Mouse (Mus musculus) liver, embryonic 15.5 days (tissue): ENCODE data around the gene Fcrla. TPM values are rescaled to one million over a fixed set of nuclear protein-coding genes. Genes with fewer than 3 reads are reported as not detected.
"Not testable (repeated sequence)": the region's sequence is repeated elsewhere in the genome, so short reads cannot be mapped to it uniquely, and the experiment has no call there.

Experiments
- ATAC-seq: fragments of 200-750 bp; cut with Nextera tagmentation; 2 replicates; pipeline ENCODE4 v1.8.0; 2017; ENCODE audit warnings: moderate number of reproducible peaks, mild to moderate bottlenecking, moderate library complexity; ENCODE audit not compliant: insufficient read depth
- H3K27ac ChIP-seq: fragments of 300-500 bp; sonication (generic); replicated peaks from 2 replicates; pipeline ENCODE4 v1.5.1; 2015; ENCODE audit warnings: mild to moderate bottlenecking, inconsistent platforms
- H3K27me3 ChIP-seq: fragments of 300-500 bp; sonication (generic); 2 replicates; pipeline ENCODE4 v1.6.1; 2015; ENCODE audit warnings: mild to moderate bottlenecking, inconsistent platforms
- H3K36me3 ChIP-seq: fragments of 300-500 bp; sonication (generic); replicated peaks from 2 replicates; pipeline ENCODE4 v1.6.1; 2015; ENCODE audit warnings: moderate library complexity, mild to moderate bottlenecking, inconsistent platforms
- H3K4me1 ChIP-seq: fragments of 300-500 bp; sonication (generic); replicated peaks from 2 replicates; pipeline ENCODE4 v1.6.1; 2015; ENCODE audit warnings: inconsistent platforms
- H3K4me2 ChIP-seq: fragments of 300-500 bp; sonication (generic); 2 replicates; pipeline ENCODE4 v1.6.1; 2015; ENCODE audit warnings: moderate library complexity, mild to moderate bottlenecking, inconsistent platforms
- H3K4me3 ChIP-seq: fragments of 300-500 bp; sonication (generic); replicated peaks from 2 replicates; pipeline ENCODE4 v1.5.1; 2015; ENCODE audit warnings: mild to moderate bottlenecking, inconsistent platforms
- H3K9ac ChIP-seq: fragments of 300-500 bp; sonication (generic); 2 replicates; pipeline ENCODE4 v1.6.1; 2015; ENCODE audit warnings: moderate library complexity, mild to moderate bottlenecking, inconsistent platforms
- H3K9me3 ChIP-seq: fragments of 300-500 bp; sonication (generic); replicated peaks from 2 replicates; pipeline ENCODE4 v1.6.1; 2016; ENCODE audit warnings: inconsistent platforms
- WGBS: fragments of 180-500 bp; shearing (Covaris S2); methylation state at CpG from one replicate; pipeline ENCODE4 v1.1.7; 2015; ENCODE audit warnings: mixed read lengths; ENCODE audit not compliant: insufficient replicate concordance; 5-methylcytosine and 5-hydroxymethylcytosine counted together
- polyA plus RNA-seq: library from polyadenylated mRNA; unstranded; fragments of >200 nt; fragmentation: Nextera tagmentation; extraction: Ambion mirVana; gene quantifications from 2 replicates; pipeline ENCODE4 v1.2.1, GENCODE M21; 2015

Fcrla gene
- polyA plus RNA-seq, 1 experiment from 2014 or later: 0.46 TPM

GRCm38 (mm10) chr1:170961101-170961500, 33.7 kb upstream of the Fcrla start:
- Histone ChIP-seq H3K4me3 (no peak overlapping the region), H3K9me3 (no peaks in the 10 kb centered on the region), H3K36me3 (no peaks in the 10 kb centered on the region), H3K27me3 (no peaks in the 10 kb centered on the region), H3K4me2 (no peak overlapping the region), H3K9ac (no peak overlapping the region), H3K4me1 (peaks cover 5% of the 10 kb centered on the region), H3K27ac (no peak overlapping the region)
- 64% methylated on average over 6 of the region's 6 CpGs for WGBS
- ATAC-seq: no peak

- H3K9ac ChIP-seq: no peak overlapping the region
- no peak overlapping the region for H3K4me2 ChIP-seq
- no peak for ATAC-seq
- H3K4me3 ChIP-seq: no peak overlapping the region
- H3K9me3 ChIP-seq: no peaks in the 10 kb centered on the region
- peaks cover 5% of the 10 kb centered on the region for H3K4me1 ChIP-seq
- no peaks in the 10 kb centered on the region for H3K27me3 ChIP-seq
- 21% methylated on average over 2 of the region's 2 CpGs for WGBS
- no peaks in the 10 kb centered on the region for H3K36me3 ChIP-seq
- H3K27ac ChIP-seq: no peak overlapping the region
Observed at GRCm38 (mm10) chr1:170959791-170960190, 32.4 kb upstream of the Fcrla start.

GRCm38 (mm10) chr1:170958225-170958624, 30.8 kb upstream of the Fcrla start:
- Histone ChIP-seq H3K9ac (no peak overlapping the region), H3K27ac (no peak overlapping the region), H3K36me3 (no peaks in the 10 kb centered on the region), H3K4me2 (no peak overlapping the region), H3K4me3 (no peak overlapping the region), H3K27me3 (no peaks in the 10 kb centered on the region), H3K9me3 (no peaks in the 10 kb centered on the region), H3K4me1 (peaks cover 5% of the 10 kb centered on the region)
- 26% methylated on average over 3 of the region's 3 CpGs for WGBS
- no peak for ATAC-seq

GRCm38 (mm10) chr1:170953192-170953591, 25.8 kb upstream of the Fcrla start:
- WGBS: 43% methylated on average over 2 of the region's 2 CpGs
- Histone ChIP-seq H3K9ac (no peak overlapping the region), H3K27me3 (no peaks in the 10 kb centered on the region), H3K9me3 (no peaks in the 10 kb centered on the region), H3K4me1 (peaks cover 5% of the 10 kb centered on the region; the same call in 1 of the 2 replicates), H3K27ac (no peak overlapping the region), H3K36me3 (no peaks in the 10 kb centered on the region), H3K4me2 (no peak overlapping the region), H3K4me3 (no peak overlapping the region)
- no peak for ATAC-seq

- Histone ChIP-seq H3K4me3 (no peak overlapping the region), H3K27me3 (no peaks in the 10 kb centered on the region), H3K27ac (no peak overlapping the region), H3K9me3 (no peaks in the 10 kb centered on the region), H3K36me3 (no peaks in the 10 kb centered on the region), H3K4me2 (no peak overlapping the region), H3K4me1 (peaks cover 5% of the 10 kb centered on the region; the same call in 1 of the 2 replicates), H3K9ac (no peak overlapping the region)
- 9% methylated on average over 3 of the region's 3 CpGs for WGBS
- ATAC-seq: no peak
Observed at GRCm38 (mm10) chr1:170950772-170951171, 23.4 kb upstream of the Fcrla start.

- H3K9ac ChIP-seq, H3K4me1 ChIP-seq, ATAC-seq, H3K27ac ChIP-seq, H3K4me3 ChIP-seq, H3K36me3 ChIP-seq, H3K27me3 ChIP-seq, H3K4me2 ChIP-seq, H3K9me3 ChIP-seq: not testable (repeated sequence)
- WGBS: 80% methylated on average over 9 of the region's 9 CpGs
Observed at GRCm38 (mm10) chr1:170944908-170945307, 17.5 kb upstream of the Fcrla start.

GRCm38 (mm10) chr1:170944151-170944550, 16.8 kb upstream of the Fcrla start:
- not testable (repeated sequence) for H3K9ac ChIP-seq, H3K4me3 ChIP-seq, H3K4me1 ChIP-seq, H3K27me3 ChIP-seq, H3K36me3 ChIP-seq, ATAC-seq, H3K27ac ChIP-seq, H3K4me2 ChIP-seq, H3K9me3 ChIP-seq
- WGBS: 84% methylated on average over 9 of the region's 9 CpGs

- Histone ChIP-seq H3K4me1 (no peaks in the 10 kb centered on the region), H3K4me3 (no peak overlapping the region), H3K4me2 (no peak overlapping the region), H3K9me3 (no peaks in the 10 kb centered on the region), H3K27me3 (no peaks in the 10 kb centered on the region), H3K9ac (no peak overlapping the region), H3K36me3 (no peaks in the 10 kb centered on the region), H3K27ac (no peak overlapping the region)
- WGBS: 72% methylated on average over 12 of the region's 12 CpGs
- ATAC-seq: no peak
Observed at GRCm38 (mm10) chr1:170939255-170939654, 11.9 kb upstream of the Fcrla start.

GRCm38 (mm10) chr1:170934383-170934782, 7.0 kb upstream of the Fcrla start:
- Histone ChIP-seq H3K4me2 (no peak overlapping the region), H3K27ac (no peak overlapping the region), H3K27me3 (no peaks in the 10 kb centered on the region), H3K9ac (no peak overlapping the region), H3K9me3 (no peaks in the 10 kb centered on the region), H3K4me3 (no peak overlapping the region), H3K36me3 (no peaks in the 10 kb centered on the region), H3K4me1 (no peaks in the 10 kb centered on the region)
- no peak for ATAC-seq
- WGBS: 37% methylated on average over 2 of the region's 2 CpGs

- H3K27me3 ChIP-seq: no peaks in the 10 kb centered on the region
- H3K4me2 ChIP-seq: no peak overlapping the region
- H3K4me3 ChIP-seq: no peak overlapping the region
- 44% methylated on average over 1 of the region's 1 CpGs for WGBS
- H3K9me3 ChIP-seq: no peaks in the 10 kb centered on the region
- no peaks in the 10 kb centered on the region for H3K4me1 ChIP-seq
- ATAC-seq: no peak
- no peaks in the 10 kb centered on the region for H3K36me3 ChIP-seq
- H3K27ac ChIP-seq: no peak overlapping the region
- H3K9ac ChIP-seq: no peak overlapping the region
Observed at GRCm38 (mm10) chr1:170933940-170934339, 6.6 kb upstream of the Fcrla start.

GRCm38 (mm10) chr1:170933386-170933920, 6.1 kb upstream of the Fcrla start:
- H3K9ac ChIP-seq: no peak overlapping the region
- no peaks in the 10 kb centered on the region for H3K36me3 ChIP-seq
- ATAC-seq: no peak
- H3K9me3 ChIP-seq: no peaks in the 10 kb centered on the region
- no peaks in the 10 kb centered on the region for H3K27me3 ChIP-seq
- 64% methylated on average over 6 of the region's 6 CpGs for WGBS
- H3K4me1 ChIP-seq: no peaks in the 10 kb centered on the region
- no peak overlapping the region for H3K4me3 ChIP-seq
- H3K27ac ChIP-seq: no peak overlapping the region
- H3K4me2 ChIP-seq: no peak overlapping the region

- H3K4me3 ChIP-seq: no peak overlapping the region
- no peaks in the 10 kb centered on the region for H3K27me3 ChIP-seq
- no peaks in the 10 kb centered on the region for H3K9me3 ChIP-seq
- H3K27ac ChIP-seq: no peak overlapping the region
- no peak overlapping the region for H3K4me2 ChIP-seq
- H3K9ac ChIP-seq: no peak overlapping the region
- ATAC-seq: no peak
- 33% methylated on average over 3 of the region's 3 CpGs for WGBS
- H3K4me1 ChIP-seq: no peaks in the 10 kb centered on the region
- no peaks in the 10 kb centered on the region for H3K36me3 ChIP-seq
Observed at GRCm38 (mm10) chr1:170932043-170932442, 4.7 kb upstream of the Fcrla start.
